Mouse (Mus musculus) spleen, adult 2 months (tissue): ENCODE results near the gene Kat2b.

ENCODE experiments used
- CTCF ChIP-seq: fragments of 200-500 bp; IDR thresholded peaks from 2 replicates; pipeline ENCODE4 v1.5.1; 2011; ENCODE audit warnings: mild to moderate bottlenecking, inconsistent platforms; ENCODE audit not compliant: insufficient read depth, insufficient read length, insufficient replicate concordance; ENCODE audit errors: extremely low read depth
- POLR2A ChIP-seq: fragments of 200-500 bp; IDR thresholded peaks from 2 replicates; pipeline ENCODE4 v1.6.1; 2011; ENCODE audit warnings: low read depth, low read length, inconsistent platforms

DNA sequence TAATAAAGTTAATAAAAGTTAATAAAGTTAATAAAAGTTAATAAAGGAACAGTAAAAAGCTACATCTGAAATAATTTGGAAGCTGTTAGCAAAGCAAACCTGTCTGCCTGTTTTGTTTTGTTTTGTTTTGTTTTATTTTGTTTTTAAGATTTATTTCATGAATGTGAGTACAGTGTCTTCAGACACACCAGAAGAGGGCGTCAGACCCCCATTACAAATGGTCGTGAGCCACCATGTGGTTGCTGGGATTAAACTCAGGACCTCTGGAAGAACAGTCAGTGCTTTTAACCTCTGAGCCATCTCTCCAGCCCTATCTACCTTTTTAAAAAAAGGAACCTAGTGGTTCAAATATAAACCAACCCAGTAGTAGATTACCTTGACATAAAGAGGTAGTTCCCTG is 35.5 kb upstream of the Kat2b start:
- TF ChIP-seq CTCF (no peak), POLR2A (no peak)
